Mouse (Mus musculus) heart, adult 8-10 months (tissue): ENCODE results near the gene Ceacam1. TPM values are rescaled to one million over a fixed set of nuclear protein-coding genes. Genes with fewer than 3 reads are reported as not detected.
"Not testable (repeated sequence)": the region's sequence is repeated elsewhere in the genome, so short reads cannot be mapped to it uniquely, and the experiment has no call there.

ENCODE experiments used
- DNase-seq: peaks from one replicate; pipeline ENCODE4 v3.0.0; 2022; ENCODE audit warnings: low spot score
- total RNA-seq, 4 experiments: library from RNA; stranded (reverse); gene quantifications; 2 replicates each; pipeline ENCODE4 v1.2.4; 2022

Ceacam1 gene
- total RNA-seq, 4 experiments from 2014 or later: 10.7 to 13.9 (median 12.5) TPM

GRCm38 (mm10) chr7:25439978-25440815, 37.2 kb downstream of the Ceacam1 start:
- no peak for DNase-seq

GRCm38 (mm10) chr7:25439124-25439822, 38.1 kb downstream of the Ceacam1 start:
- no peak for DNase-seq

- no peak for DNase-seq
These were observed 40.7 kb downstream of the Ceacam1 start for GRCm38 (mm10) chr7:25436704-25437103.

DNA sequence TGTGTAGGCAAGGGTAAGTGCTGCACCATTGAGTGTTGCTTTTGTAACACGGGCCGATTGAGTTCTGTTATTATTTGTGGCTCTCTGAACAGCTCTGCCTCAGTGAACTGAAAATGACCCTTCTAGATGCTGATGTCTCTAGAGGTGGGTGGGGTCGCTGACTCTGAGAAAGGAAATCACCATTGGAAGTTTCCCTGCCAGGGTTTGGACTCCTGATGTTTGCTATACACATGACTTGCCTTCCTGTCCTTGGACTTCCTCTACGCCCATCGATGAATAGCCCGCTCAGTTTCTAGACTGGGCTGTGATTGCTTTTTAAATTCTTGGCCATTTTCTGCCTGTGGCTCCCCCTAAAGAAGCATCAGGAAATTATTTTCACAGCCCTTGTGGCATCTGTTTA, 41.2 kb downstream of the Ceacam1 start:
- DNase-seq: peak; percentile 80

GRCm38 (mm10) chr7:25435546-25435851, 41.9 kb downstream of the Ceacam1 start:
- no peak for DNase-seq

GRCm38 (mm10) chr7:25434654-25435545, 42.5 kb downstream of the Ceacam1 start:
- DNase-seq: no peak

DNA sequence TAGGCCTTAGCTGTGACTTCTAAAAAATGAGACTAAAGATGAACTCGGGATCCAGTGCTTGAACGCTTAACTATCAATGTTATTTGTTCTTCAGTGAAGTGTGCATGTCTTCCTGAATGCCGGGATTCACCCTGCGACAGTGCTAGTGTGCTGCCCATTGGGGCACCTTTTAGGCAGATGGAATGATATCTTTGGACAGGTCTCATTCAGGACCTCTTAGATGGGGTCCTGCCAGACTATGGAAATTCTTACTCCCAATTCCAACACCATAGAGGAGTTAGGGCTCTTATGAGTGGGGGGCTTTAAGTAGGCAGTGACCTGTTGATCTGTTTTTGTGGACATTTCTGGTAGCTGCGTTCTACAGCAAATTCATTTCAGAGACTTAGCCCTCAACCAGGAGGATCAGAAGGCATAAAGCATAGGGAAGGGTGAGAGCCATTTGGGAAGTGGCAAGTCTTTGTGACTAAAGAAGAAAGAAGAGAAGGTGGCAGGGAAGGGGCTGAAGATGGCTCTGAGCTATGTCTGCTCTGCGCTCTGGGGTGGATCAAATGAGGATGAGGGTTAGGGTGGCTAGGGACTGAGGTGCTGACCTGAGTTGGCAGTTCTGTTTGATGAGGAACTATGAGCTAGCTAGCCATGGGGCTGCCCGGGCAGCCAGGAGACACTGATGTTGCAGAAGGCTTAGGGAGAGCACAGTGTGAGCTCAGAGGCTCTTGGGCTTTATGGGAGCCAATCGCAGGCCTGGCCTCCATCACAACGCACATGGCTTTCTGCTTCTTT, 43.4 kb downstream of the Ceacam1 start:
- no peak for DNase-seq

DNA sequence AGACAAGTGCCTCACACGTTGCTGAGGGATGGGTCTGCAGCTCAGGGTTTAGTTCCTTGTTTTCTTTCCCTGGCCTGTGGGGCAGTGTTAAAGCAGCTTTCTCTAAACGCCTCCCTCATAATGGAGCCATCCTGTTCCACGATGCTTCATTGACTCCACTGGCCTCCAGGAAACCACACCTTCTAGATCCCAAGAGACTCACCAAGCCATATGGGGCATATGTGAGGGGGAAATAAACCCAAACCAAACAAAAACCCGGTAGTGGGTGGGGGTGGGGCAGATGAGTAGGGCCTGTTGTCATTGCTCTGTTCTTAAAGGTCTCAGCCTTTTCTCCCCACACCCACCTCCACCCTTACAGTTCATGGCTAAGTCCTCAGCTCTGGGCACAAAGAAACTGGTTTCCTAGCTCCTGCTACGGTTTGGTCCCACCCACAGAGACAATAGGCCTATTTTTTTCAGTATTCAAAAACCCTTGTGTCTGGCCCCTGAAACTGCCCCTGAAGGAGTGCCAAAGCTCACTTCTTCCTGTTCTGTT, 44.3 kb downstream of the Ceacam1 start:
- peak; percentile 62 for DNase-seq

GRCm38 (mm10) chr7:25432381-25432780, 45.0 kb downstream of the Ceacam1 start:
- no peak for DNase-seq

- DNase-seq: no peak
These were observed 47.3 kb downstream of the Ceacam1 start for GRCm38 (mm10) chr7:25429886-25430784.

GRCm38 (mm10) chr7:25428321-25428720, 49.1 kb downstream of the Ceacam1 start:
- no peak for DNase-seq

GRCm38 (mm10) chr7:25427144-25427543, 50.3 kb downstream of the Ceacam1 start:
- DNase-seq: no peak

DNA sequence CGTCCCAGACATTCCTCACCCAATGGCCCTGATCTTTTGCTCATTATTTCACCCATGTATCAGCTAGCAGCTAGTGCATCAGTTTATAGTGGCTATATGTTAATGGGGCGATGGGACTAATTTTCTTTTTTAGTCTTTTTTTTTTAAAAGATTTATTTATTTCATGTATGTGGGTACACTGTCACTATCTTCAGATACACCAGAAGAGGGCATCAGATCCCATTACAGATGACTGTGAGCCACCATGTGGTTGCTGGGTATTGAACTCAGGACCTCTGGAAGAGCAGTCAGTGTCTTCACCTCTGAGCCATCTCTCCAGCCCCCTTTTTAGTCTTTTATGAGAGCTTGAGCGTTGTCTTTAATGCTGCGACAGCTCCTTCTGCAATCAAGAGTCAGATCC, 51.0 kb downstream of the Ceacam1 start:
- DNase-seq: not testable (repeated sequence)

GRCm38 (mm10) chr7:25424429-25424828, 53.0 kb downstream of the Ceacam1 start:
- peak; percentile 88 for DNase-seq

GRCm38 (mm10) chr7:25422286-25422841, 55.0 kb downstream of the Ceacam1 start:
- no peak for DNase-seq

DNA sequence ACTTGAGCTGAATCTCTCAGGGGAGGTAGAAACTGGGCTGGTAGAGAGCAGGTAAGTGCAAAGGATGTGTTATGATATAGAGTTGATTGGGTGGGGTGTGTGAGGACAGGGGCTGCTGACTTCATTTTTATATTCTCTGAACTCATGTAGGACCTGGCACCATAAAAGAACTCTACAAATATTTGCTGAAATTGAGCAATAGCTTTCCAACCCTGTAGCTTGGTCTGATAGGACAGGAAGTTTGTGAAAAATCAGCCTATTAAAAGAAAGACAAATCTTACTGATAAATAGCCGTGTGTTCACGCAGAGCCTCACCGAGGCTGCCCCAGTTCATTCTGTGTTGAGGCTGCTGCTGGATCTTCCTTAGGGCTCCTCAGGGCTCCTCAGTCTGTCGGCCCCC, 57.5 kb downstream of the Ceacam1 start:
- DNase-seq: no peak

GRCm38 (mm10) chr7:25419536-25419935, 57.9 kb downstream of the Ceacam1 start:
- no peak for DNase-seq

- no peak for DNase-seq
These were observed 59.8 kb downstream of the Ceacam1 start for GRCm38 (mm10) chr7:25417597-25417996.

DNA sequence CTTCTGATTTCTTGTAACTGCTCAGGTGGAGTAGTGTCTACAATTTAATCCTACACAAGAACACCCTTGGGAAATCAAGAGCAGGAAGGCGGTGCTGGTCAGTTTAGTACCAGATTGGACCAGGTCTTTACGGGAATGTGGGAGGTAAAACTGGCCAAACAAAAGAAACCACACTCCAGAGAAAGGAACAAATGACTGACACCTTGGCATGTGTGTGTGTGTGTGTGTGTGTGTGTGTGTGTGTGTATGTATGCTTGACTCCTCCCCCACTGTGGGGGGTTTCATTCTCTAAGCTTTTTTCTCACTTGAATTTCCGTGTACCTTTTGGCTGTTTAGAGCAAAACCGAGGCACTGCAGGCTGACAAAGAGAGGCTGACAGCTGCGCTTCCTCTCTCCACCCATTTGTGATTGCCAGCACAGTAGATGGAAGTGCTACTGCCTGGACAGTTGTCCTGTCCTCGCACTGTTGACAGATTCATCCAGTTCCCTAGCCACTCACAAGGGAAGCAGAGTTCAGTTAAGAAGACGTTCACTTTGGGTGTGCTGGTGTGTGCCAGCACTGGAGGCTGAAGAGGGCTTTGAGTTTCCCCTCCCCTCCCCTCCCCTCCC, 64.5 kb downstream of the Ceacam1 start, which contains the start of gene Cxcl17:
Cxcl17 (minus strand) TSS at position 54 of the 609 bp plus-strand sequence.
- no peak for DNase-seq
